Mouse (Mus musculus) liver, adult 2 months (tissue): ENCODE measurements around the gene Rsph10b. TPM values are rescaled to one million over a fixed set of nuclear protein-coding genes. Genes with fewer than 3 reads are reported as not detected.

Experiments used
- DNase-seq: peaks from one replicate; pipeline ENCODE4 v3.0.0-alpha.2; 2011; ENCODE audit warnings: low read depth, low spot score; ENCODE audit errors: extremely low read depth
- H3K27ac ChIP-seq: fragments of 200-500 bp; replicated peaks from 2 replicates; pipeline ENCODE4 v1.5.1; 2012; ENCODE audit warnings: low read depth, mild to moderate bottlenecking, control low read depth, inconsistent platforms, low read length; ENCODE audit not compliant: insufficient read depth
- H3K27me3 ChIP-seq: fragments of 200-500 bp; 2 replicates; pipeline ENCODE4 v1.6.1; 2012; ENCODE audit warnings: mild to moderate bottlenecking, moderate library complexity, low read length, inconsistent platforms; ENCODE audit not compliant: control insufficient read depth, insufficient read depth
- H3K36me3 ChIP-seq: fragments of 200-500 bp; 2 replicates; pipeline ENCODE4 v1.6.1; 2012; ENCODE audit warnings: low read length, inconsistent platforms; ENCODE audit not compliant: control insufficient read depth, insufficient read depth
- H3K4me1 ChIP-seq: fragments of 200-500 bp; 2 replicates; pipeline ENCODE4 v1.6.1; 2011; ENCODE audit warnings: low read length; ENCODE audit not compliant: control insufficient read depth, insufficient read depth
- H3K4me3 ChIP-seq: fragments of 200-500 bp; 2 replicates; pipeline ENCODE4 v1.5.1; 2011; ENCODE audit warnings: low read depth, mild to moderate bottlenecking, control low read depth, low read length, moderate library complexity; ENCODE audit not compliant: insufficient read depth
- H3K79me2 ChIP-seq: fragments of 200-500 bp; 2 replicates; pipeline ENCODE4 v1.6.1; 2012; ENCODE audit warnings: inconsistent platforms, mild to moderate bottlenecking, low read length, moderate library complexity; ENCODE audit not compliant: control insufficient read depth, insufficient read depth
- H3K9ac ChIP-seq: fragments of 200-500 bp; 2 replicates; pipeline ENCODE4 v1.6.1; 2012; ENCODE audit warnings: low read depth, mild to moderate bottlenecking, control low read depth, inconsistent platforms, low read length
- CTCF ChIP-seq: fragments of 200-500 bp; IDR thresholded peaks from 2 replicates; pipeline ENCODE4 v1.5.1; 2011; ENCODE audit warnings: low read depth, low read length, control low read depth
- POLR2A ChIP-seq: fragments of 200-500 bp; IDR thresholded peaks from 2 replicates; pipeline ENCODE4 v1.6.1; 2011; ENCODE audit warnings: low read length, control low read depth; ENCODE audit not compliant: insufficient read depth; ENCODE audit errors: extremely low read depth
- WGBS: fragments of 180-500 bp; shearing (Covaris S2); methylation state at CpG from one replicate; pipeline ENCODE4 v1.1.7; 2018; 5-methylcytosine and 5-hydroxymethylcytosine counted together
- polyA plus RNA-seq: library from polyadenylated mRNA; depleted of rRNA; stranded (reverse); fragments of >200 nt; gene quantifications from 2 replicates; pipeline ENCODE4 v1.2.3, GENCODE M21; 2012
- total RNA-seq: library from RNA; depleted of rRNA; stranded (reverse); fragments of >200 nt; gene quantifications from 2 replicates; pipeline ENCODE4 v1.2.3, GENCODE M21; 2014

The Rsph10b gene
- total and polyA plus RNA-seq, 2 experiments, result not detected

GRCm38 (mm10) chr5:143916221-143916620 lies 16.6 kb upstream of the Rsph10b start:
- Histone ChIP-seq H3K9ac (no peak overlapping the region), H3K27ac (no peak overlapping the region), H3K36me3 (peaks cover 7% of the 10 kb centered on the region; the same call in 1 of the 2 replicates), H3K79me2 (no peaks in the 10 kb centered on the region; the same call in 1 of the 2 replicates), H3K4me3 (no peak overlapping the region), H3K27me3 (no peaks in the 10 kb centered on the region), H3K4me1 (no peaks in the 10 kb centered on the region)
- TF ChIP-seq POLR2A (no peak), CTCF (no peak)
- no peak for DNase-seq
- WGBS, result 95% methylated on average over 9 of the region's 9 CpGs

DNA sequence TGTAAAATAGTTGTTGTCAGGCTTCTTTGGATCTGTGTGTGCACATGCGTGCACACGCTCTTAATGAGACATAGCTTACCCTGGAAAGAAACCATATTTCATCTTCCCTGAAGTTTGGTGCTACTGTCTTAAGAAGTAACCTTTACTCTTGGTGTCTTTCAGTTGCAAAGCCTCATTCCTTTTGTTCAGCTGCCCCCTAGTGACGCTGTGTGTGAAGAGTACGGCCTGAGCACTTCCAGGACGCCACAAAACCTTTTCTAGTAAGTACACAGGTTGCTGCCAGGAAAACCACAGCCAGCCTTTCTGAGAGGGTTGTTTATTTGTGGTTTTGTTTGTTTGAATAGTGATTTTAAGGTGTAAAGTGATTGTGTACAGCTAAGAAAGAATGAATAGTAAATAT lies 15.4 kb upstream of the Rsph10b start:
- DNase-seq, result peak; percentile 46
- WGBS, result 59% methylated on average over 5 of the region's 5 CpGs
- peaks cover 14% of the 10 kb centered on the region; the same call in 1 of the 2 replicates for H3K36me3 ChIP-seq
- TF ChIP-seq CTCF, result peak; percentile 57
- no peak for TF ChIP-seq POLR2A
- H3K27me3 ChIP-seq, result no peaks in the 10 kb centered on the region
- no peak overlapping the region for H3K4me3 ChIP-seq
- no peak overlapping the region for H3K9ac ChIP-seq
- no peaks in the 10 kb centered on the region for H3K4me1 ChIP-seq
- no peaks in the 10 kb centered on the region for H3K79me2 ChIP-seq
- no peak overlapping the region for H3K27ac ChIP-seq

DNA sequence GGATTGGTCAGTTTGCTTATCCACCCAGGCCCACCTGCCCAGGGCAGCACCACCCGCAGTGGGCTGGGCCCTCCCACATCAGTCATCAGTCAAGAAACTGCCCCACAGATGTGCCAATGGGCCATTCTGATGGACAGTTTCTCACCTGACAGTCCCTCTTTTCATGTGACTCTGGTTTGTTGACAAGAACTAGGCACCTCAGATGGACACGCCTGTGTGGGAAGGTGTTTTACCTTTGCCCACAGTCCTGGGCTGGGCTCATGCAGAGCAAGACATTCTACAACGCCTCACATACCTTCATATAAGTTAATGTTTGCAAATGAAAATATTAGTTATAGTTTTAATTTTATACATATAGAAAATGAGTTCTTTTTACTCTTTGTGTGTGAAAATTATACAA lies 14.7 kb upstream of the Rsph10b start:
- Histone ChIP-seq H3K27ac (no peak overlapping the region), H3K9ac (no peak overlapping the region), H3K27me3 (no peaks in the 10 kb centered on the region), H3K4me1 (no peaks in the 10 kb centered on the region), H3K4me3 (no peak overlapping the region), H3K79me2 (no peaks in the 10 kb centered on the region), H3K36me3 (peaks cover 14% of the 10 kb centered on the region; the same call in 1 of the 2 replicates)
- 95% methylated on average over 3 of the region's 3 CpGs for WGBS
- DNase-seq, result no peak
- no peak for TF ChIP-seq POLR2A

GRCm38 (mm10) chr5:143924781-143925452 lies 7.9 kb upstream of the Rsph10b start:
- H3K79me2 ChIP-seq, result no peaks in the 10 kb centered on the region
- no peak for DNase-seq
- H3K27me3 ChIP-seq, result no peaks in the 10 kb centered on the region
- H3K27ac ChIP-seq, result no peak overlapping the region
- no peak overlapping the region for H3K9ac ChIP-seq
- peaks cover 28% of the 10 kb centered on the region for H3K36me3 ChIP-seq
- 88% methylated on average over 6 of the region's 6 CpGs for WGBS
- no peak for TF ChIP-seq POLR2A
- no peak for TF ChIP-seq CTCF
- H3K4me1 ChIP-seq, result no peaks in the 10 kb centered on the region
- H3K4me3 ChIP-seq, result no peak overlapping the region

- H3K36me3 ChIP-seq, result peaks cover 23% of the 10 kb centered on the region
- H3K4me3 ChIP-seq, result no peak within 1 kb of the TSS
- H3K4me1 ChIP-seq, result no peaks in the 10 kb centered on the region
- no peak within 1 kb of the TSS for H3K27ac ChIP-seq
- no peaks in the 10 kb centered on the region for H3K27me3 ChIP-seq
- H3K9ac ChIP-seq, result no peak within 1 kb of the TSS
- WGBS, result 97% methylated on average over 8 of the region's 8 CpGs
- no peak for DNase-seq
- no peaks in the 10 kb centered on the region for H3K79me2 ChIP-seq
- no peak for TF ChIP-seq POLR2A
- no peak for TF ChIP-seq CTCF
These were observed 5.0 kb upstream of the Rsph10b start, which contains the start of gene Gm42421 for GRCm38 (mm10) chr5:143927875-143928274. Gene Gm42421 (plus strand): TSS chr5:143928175.

GRCm38 (mm10) chr5:143929291-143929690 lies 3.5 kb upstream of the Rsph10b start:
- H3K79me2 ChIP-seq, result no peaks in the 10 kb centered on the region
- no peaks in the 10 kb centered on the region for H3K4me1 ChIP-seq
- 95% methylated on average over 4 of the region's 4 CpGs for WGBS
- DNase-seq, result no peak
- no peak overlapping the region for H3K9ac ChIP-seq
- H3K27me3 ChIP-seq, result no peaks in the 10 kb centered on the region
- TF ChIP-seq CTCF (no peak), POLR2A (no peak)
- peaks cover 18% of the 10 kb centered on the region for H3K36me3 ChIP-seq
- H3K27ac ChIP-seq, result no peak overlapping the region
- no peak overlapping the region for H3K4me3 ChIP-seq
